In the genomic region with DNA sequence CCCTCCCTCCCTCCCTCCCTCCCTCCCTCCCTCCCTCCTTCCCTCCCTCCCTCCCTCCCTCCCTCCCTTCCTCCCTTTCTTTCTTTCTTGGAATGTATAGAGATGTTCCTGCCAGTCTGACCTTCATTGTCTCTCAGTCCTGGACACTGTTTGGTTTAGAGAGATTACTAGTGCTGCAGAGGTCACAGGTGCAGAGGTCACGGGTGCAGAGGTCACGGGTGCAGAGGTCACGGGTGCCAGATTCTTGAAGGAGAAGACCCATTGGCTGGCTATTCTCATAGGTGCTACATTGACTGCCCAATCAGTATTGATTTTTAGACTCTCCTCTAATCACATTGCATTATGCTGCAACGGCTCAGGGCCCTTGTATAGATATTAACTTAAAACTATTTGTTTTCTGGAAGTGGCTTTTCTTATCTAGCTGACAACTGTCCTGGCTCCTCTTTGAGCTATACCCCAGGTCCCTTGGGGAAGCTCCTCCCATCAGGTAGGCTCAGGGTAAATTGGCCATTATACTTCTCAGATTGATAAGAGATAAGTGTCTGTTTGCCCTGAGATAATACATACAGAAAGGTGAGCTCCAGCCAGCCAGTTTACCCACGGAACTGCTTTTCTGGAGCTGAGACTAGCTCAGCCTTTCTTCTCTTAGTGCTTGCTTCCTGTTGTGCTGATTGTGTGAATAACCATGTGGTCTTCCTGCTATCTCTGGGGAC, we compare ENCODE assay signal across 11 mouse cellular contexts.
"Had no signal": no experiment of that assay in that cellular context is flagged by ENCODE, and none has a peak within 500 bp of the region (broad histone marks: within the 10 kb centered on the region; RNA-seq: fewer than 3 reads in every experiment).

No protein-coding gene starts in this region.

- H3K4me1 ChIP-seq: limb, embryonic 15.5 days; midbrain, embryonic 10.5 days; midbrain, embryonic 15.5 days; neural tube, embryonic 13.5 days had no signal

- H3K9ac ChIP-seq: limb, embryonic 15.5 days; liver, embryonic 14.5 days; midbrain, embryonic 15.5 days; neural tube, embryonic 13.5 days had no signal

- H3K4me3 ChIP-seq: limb, embryonic 15.5 days; midbrain, embryonic 10.5 days; midbrain, embryonic 15.5 days; neural tube, embryonic 13.5 days had no signal

- H3K36me3 ChIP-seq: limb, embryonic 15.5 days; midbrain, embryonic 10.5 days; midbrain, embryonic 15.5 days; neural tube, embryonic 13.5 days had no signal

- DNase-seq: kidney, adult 11 months; kidney, postnatal 10 days; kidney, postnatal 4 days; lung, adult 18-20 months; right cerebral cortex, postnatal 25 days; thymus, postnatal 36 days had no signal

- H3K27me3 ChIP-seq: limb, embryonic 15.5 days; midbrain, embryonic 15.5 days; neural tube, embryonic 13.5 days had no signal

- H3K4me2 ChIP-seq: limb, embryonic 15.5 days; midbrain, embryonic 15.5 days; neural tube, embryonic 13.5 days had no signal

- ATAC-seq: midbrain, embryonic 15.5 days had no signal

- H3K27ac ChIP-seq: limb, embryonic 15.5 days; liver, embryonic 14.5 days; midbrain, embryonic 10.5 days; midbrain, embryonic 15.5 days; neural tube, embryonic 13.5 days had no signal

- H3K9me3 ChIP-seq: limb, embryonic 15.5 days; midbrain, embryonic 10.5 days; midbrain, embryonic 15.5 days; neural tube, embryonic 13.5 days had no signal
